10 mouse cellular contexts compared by ENCODE assay signal in the genomic region with DNA sequence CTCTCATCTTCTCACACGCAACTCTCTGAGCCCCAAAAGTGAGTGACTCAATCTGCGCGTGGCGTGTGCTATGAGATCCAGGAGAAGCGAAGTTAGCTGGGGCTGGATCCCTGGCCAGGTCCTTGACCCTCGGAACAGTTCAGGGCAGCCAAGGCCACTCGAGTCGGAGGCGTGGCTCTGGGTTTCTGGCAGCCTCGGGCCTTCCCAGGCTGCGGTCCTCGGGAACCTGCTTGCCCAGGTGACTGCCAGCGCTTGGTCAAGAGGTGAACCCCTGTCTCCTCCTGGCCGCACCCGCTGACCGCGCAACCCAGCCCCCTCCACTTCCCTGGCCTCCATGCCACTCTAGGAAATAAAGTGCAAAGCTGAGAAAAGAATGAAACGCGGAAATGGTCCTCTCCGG. TPM values are rescaled to one million over a fixed set of nuclear protein-coding genes. Genes with fewer than 3 reads are reported as not detected.
DNase-seq lines count a peak whose midpoint lies in the region; ATAC-seq lines count a peak whose summit lies in the region.
"Not testable (repeated sequence)": the region's sequence is repeated elsewhere in the genome, so short reads cannot be mapped to it uniquely, and the experiment has no call there.
"Had no signal": no experiment of that assay in that cellular context is flagged by ENCODE, and none has a peak within 500 bp of the region (broad histone marks: within the 10 kb centered on the region; RNA-seq: fewer than 3 reads in every experiment).

No protein-coding gene starts in this region.

- peak overlapping the region; percentile 71 for H3K4me2 ChIP-seq in hindbrain, embryonic 13.5 days
- peak overlapping the region; percentile 48 for H3K4me2 ChIP-seq in liver, embryonic 12.5 days
- H3K4me2 ChIP-seq in midbrain, embryonic 14.5 days (ENCODE audit: low read length): peak overlapping the region; percentile 61
- peak overlapping the region; percentile 71 for H3K4me2 ChIP-seq in stomach, embryonic 15.5 days

- intact Hi-C loops in gastrocnemius, postnatal 14 days (cut with DNase I; ENCODE audit: low total_unique reads): not testable (repeated sequence)

- WGBS in hindbrain, embryonic 13.5 days: 4% methylated on average over 17 of the region's 20 CpGs
- WGBS in liver, embryonic 12.5 days (ENCODE audit: insufficient replicate concordance): 8% methylated on average over 20 of the region's 20 CpGs
- WGBS in midbrain, embryonic 14.5 days: 11% methylated on average over 17 of the region's 20 CpGs
- WGBS in stomach, embryonic 15.5 days: 7% methylated on average over 17 of the region's 20 CpGs

- peak; percentile 11 for DNase-seq in embryo, embryonic 10 days (ENCODE audit: low spot score)
- peak; percentile 2 for DNase-seq in gastrocnemius, postnatal 14 days
- peak; percentile 1 for DNase-seq in kidney, postnatal 14 days
- DNase-seq in midbrain, embryonic 14.5 days: peak; percentile 3

- not testable (repeated sequence) for H3K27ac ChIP-seq in hindbrain, embryonic 13.5 days; liver, embryonic 12.5 days; midbrain, embryonic 14.5 days (replicated peaks; ENCODE audit: low read depth, low read length); stomach, embryonic 15.5 days

- not testable (repeated sequence) for H3K4me1 ChIP-seq in hindbrain, embryonic 13.5 days (replicated peaks); liver, embryonic 12.5 days; midbrain, embryonic 14.5 days (ENCODE audit: control insufficient read depth, insufficient read depth, low read length); stomach, embryonic 15.5 days

- peak overlapping the region; percentile 67 for H3K9ac ChIP-seq in hindbrain, embryonic 13.5 days
- H3K9ac ChIP-seq in liver, embryonic 12.5 days; midbrain, embryonic 14.5 days (replicated peaks; ENCODE audit: low read length); stomach, embryonic 15.5 days: not testable (repeated sequence)

- not testable (repeated sequence) for H3K9me3 ChIP-seq in hindbrain, embryonic 13.5 days; liver, embryonic 12.5 days (replicated peaks); midbrain, embryonic 14.5 days (ENCODE audit: control insufficient read depth, low read length); stomach, embryonic 15.5 days

- not testable (repeated sequence) for ATAC-seq in hindbrain, embryonic 13.5 days (ENCODE audit: low FRiP score); liver, embryonic 12.5 days; midbrain, embryonic 14.5 days (ENCODE audit: low FRiP score, low TSS enrichment); stomach, embryonic 15.5 days (ENCODE audit: insufficient read depth, low FRiP score, low read depth)

- not testable (repeated sequence) for H3K36me3 ChIP-seq in hindbrain, embryonic 13.5 days; liver, embryonic 12.5 days; midbrain, embryonic 14.5 days (ENCODE audit: control insufficient read depth, insufficient read depth, low read length); stomach, embryonic 15.5 days

- peak overlapping the region; percentile 43 for H3K4me3 ChIP-seq in hindbrain, embryonic 13.5 days
- not testable (repeated sequence) for H3K4me3 ChIP-seq in liver, embryonic 12.5 days
- H3K4me3 ChIP-seq in midbrain, embryonic 14.5 days (replicated peaks; ENCODE audit: low read depth, low read length): peak overlapping the region; percentile 36
- peak overlapping the region; percentile 39 for H3K4me3 ChIP-seq in stomach, embryonic 15.5 days (replicated peaks)

- H3K27me3 ChIP-seq in hindbrain, embryonic 13.5 days; liver, embryonic 12.5 days (replicated peaks); midbrain, embryonic 14.5 days (ENCODE audit: control insufficient read depth, insufficient read depth, low read length); stomach, embryonic 15.5 days (replicated peaks): not testable (repeated sequence)

RNA-seq across cellular contexts. Expression of a gene that starts 14.1 kb away (rescaled TPM):
- 1 to 10 TPM in 1 of 2 experiments, under 1 TPM in 1; 0.80 to 1.2 TPM for total RNA-seq in gastrocnemius, postnatal 14 days (2021)
- 0.38 and 0.74 TPM in 2 replicates for polyA plus RNA-seq in hindbrain, embryonic 13.5 days (2015; fragmentation: Nextera tagmentation; extraction: Ambion mirVana)
- not detected in 2 replicates for polyA plus RNA-seq in liver, embryonic 12.5 days (2016; fragmentation: Nextera tagmentation; extraction: Ambion mirVana)
- 0.97 and 1.4 TPM in 2 replicates for polyA plus RNA-seq in midbrain, embryonic 14.5 days (2014; fragmentation: Nextera tagmentation; extraction: Ambion mirVana)
- polyA plus RNA-seq in stomach, embryonic 15.5 days (2015; fragmentation: Nextera tagmentation; extraction: Ambion mirVana): 0.09 and 0.14 TPM in 2 replicates
- polyA plus RNA-seq: Patski had no signal

RNA-seq across cellular contexts. Expression of a gene that starts 17.7 kb away (rescaled TPM):
- total RNA-seq in gastrocnemius, postnatal 14 days (2021): not detected
- 0.18 TPM in 1 of 2 replicates, not detected in the other for polyA plus RNA-seq in hindbrain, embryonic 13.5 days (2015; fragmentation: Nextera tagmentation; extraction: Ambion mirVana)
- not detected in 2 replicates for polyA plus RNA-seq in liver, embryonic 12.5 days (2016; fragmentation: Nextera tagmentation; extraction: Ambion mirVana)
- polyA plus RNA-seq in midbrain, embryonic 14.5 days (2014; fragmentation: Nextera tagmentation; extraction: Ambion mirVana): 0.43 TPM in 1 of 2 replicates, not detected in the other
- not detected in 2 replicates for polyA plus RNA-seq in stomach, embryonic 15.5 days (2015; fragmentation: Nextera tagmentation; extraction: Ambion mirVana)
- total RNA-seq: layer of hippocampus, adult 8-10 months had no signal
- polyA plus RNA-seq: Patski; spleen, adult 2 months had no signal
